Mouse (Mus musculus) cerebellum, adult 8-10 months (tissue): ENCODE results near the gene Dcakd.

Source experiments
- DNase-seq: peaks from one replicate; pipeline ENCODE4 v3.0.0; 2022

Gene Dcakd

GRCm38 (mm10) chr11:103046286-103046685 is 18.2 kb upstream of the Dcakd start:
- no peak for DNase-seq

- no peak for DNase-seq
Observed at GRCm38 (mm10) chr11:103043982-103044381, 15.8 kb upstream of the Dcakd start.

- no peak for DNase-seq
Observed at GRCm38 (mm10) chr11:103042828-103043227, 14.7 kb upstream of the Dcakd start.

GRCm38 (mm10) chr11:103038037-103038436 is 9.9 kb upstream of the Dcakd start:
- DNase-seq = no peak

GRCm38 (mm10) chr11:103036881-103037465 is 8.8 kb upstream of the Dcakd start:
- DNase-seq = no peak

- DNase-seq = no peak
Observed at GRCm38 (mm10) chr11:103035007-103035406, 6.9 kb upstream of the Dcakd start.

GRCm38 (mm10) chr11:103033030-103033429 is 4.9 kb upstream of the Dcakd start:
- no peak for DNase-seq

GRCm38 (mm10) chr11:103027570-103028175 is 460 bp downstream of the Dcakd start:
- DNase-seq = no peak

GRCm38 (mm10) chr11:103026901-103027300 is 1.2 kb downstream of the Dcakd start:
- DNase-seq = no peak

GRCm38 (mm10) chr11:103023974-103024373 is 4.2 kb downstream of the Dcakd start:
- no peak for DNase-seq

- DNase-seq = no peak
Observed at GRCm38 (mm10) chr11:103020713-103021335, 7.3 kb downstream of the Dcakd start.

GRCm38 (mm10) chr11:103019325-103019724 is 8.8 kb downstream of the Dcakd start:
- no peak for DNase-seq

- no peak for DNase-seq
Observed at GRCm38 (mm10) chr11:103018860-103019259, 9.3 kb downstream of the Dcakd start.

- DNase-seq = no peak
Observed at GRCm38 (mm10) chr11:103017661-103018060, 10.5 kb downstream of the Dcakd start.

- DNase-seq = peak; percentile 97
Observed at GRCm38 (mm10) chr11:103016930-103017329, 11.2 kb downstream of the Dcakd start.

- no peak for DNase-seq
Observed at GRCm38 (mm10) chr11:103015881-103016825, 12.0 kb downstream of the Dcakd start.

- no peak for DNase-seq
Observed at GRCm38 (mm10) chr11:103011206-103011497, 17.0 kb downstream of the Dcakd start.

GRCm38 (mm10) chr11:103010454-103011205 is 17.5 kb downstream of the Dcakd start:
- no peak for DNase-seq

GRCm38 (mm10) chr11:103009208-103009607 is 18.9 kb downstream of the Dcakd start:
- DNase-seq = no peak

GRCm38 (mm10) chr11:103008558-103008957 is 19.6 kb downstream of the Dcakd start:
- no peak for DNase-seq

GRCm38 (mm10) chr11:103007001-103007340 is 21.2 kb downstream of the Dcakd start:
- no peak for DNase-seq

- DNase-seq = no peak
Observed at GRCm38 (mm10) chr11:103006286-103007000, 21.7 kb downstream of the Dcakd start.
